Mouse (Mus musculus) bone marrow, adult 2 months (tissue): Measurements from ENCODE around the gene Rarres1. TPM values are rescaled to one million over a fixed set of nuclear protein-coding genes. Genes with fewer than 3 reads are reported as not detected.

ENCODE experiments used
- H3K27ac ChIP-seq: fragments of 200-500 bp; 2 replicates; pipeline ENCODE4 v1.5.1; 2012; ENCODE audit warnings: low read depth, mild to moderate bottlenecking, control low read depth, inconsistent platforms, low read length; ENCODE audit not compliant: control insufficient read depth, poor library complexity, insufficient read depth
- H3K4me1 ChIP-seq: fragments of 200-500 bp; 2 replicates; pipeline ENCODE4 v1.6.1; 2011; ENCODE audit warnings: low read length; ENCODE audit not compliant: control insufficient read depth, insufficient read depth
- H3K4me3 ChIP-seq: fragments of 200-500 bp; replicated peaks from 2 replicates; pipeline ENCODE3; 2011; ENCODE audit warnings: mild to moderate bottlenecking, low read depth, low read length, control low read depth; ENCODE audit not compliant: control insufficient read depth
- CTCF ChIP-seq: fragments of 200-500 bp; IDR thresholded peaks from 2 replicates; pipeline ENCODE4 v1.5.1; 2011; ENCODE audit warnings: low read length, control low read depth; ENCODE audit not compliant: control insufficient read depth, insufficient read depth
- POLR2A ChIP-seq: fragments of 200-500 bp; IDR thresholded peaks from 2 replicates; pipeline ENCODE4 v1.6.1; 2011; ENCODE audit warnings: low read depth, mild to moderate bottlenecking, control low read depth, low read length, borderline replicate concordance; ENCODE audit not compliant: control insufficient read depth
- WGBS: fragments of 180-500 bp; shearing (Covaris S2); methylation state at CpG from one replicate; pipeline ENCODE4 v1.1.7; 2018; 5-methylcytosine and 5-hydroxymethylcytosine counted together
- polyA plus RNA-seq: library from polyadenylated mRNA; stranded (reverse); fragments of >200 nt; gene quantifications from 2 replicates; pipeline ENCODE4 v1.2.4, GENCODE M21; 2011; ENCODE audit warnings: low replicate concordance; ENCODE audit not compliant: missing spikeins, insufficient read depth, insufficient read length

Gene Rarres1
- polyA plus RNA-seq, 1 experiment = not detected

- Histone ChIP-seq H3K4me1 (no peaks in the 10 kb centered on the region), H3K4me3 (no peak overlapping the region), H3K27ac (no peak overlapping the region)
- 60% methylated on average over 10 of the region's 10 CpGs for WGBS
- TF ChIP-seq POLR2A (no peak), CTCF (no peak)
Measured at GRCm38 (mm10) chr3:67462578-67462977, 52.7 kb downstream of the Rarres1 start.

DNA sequence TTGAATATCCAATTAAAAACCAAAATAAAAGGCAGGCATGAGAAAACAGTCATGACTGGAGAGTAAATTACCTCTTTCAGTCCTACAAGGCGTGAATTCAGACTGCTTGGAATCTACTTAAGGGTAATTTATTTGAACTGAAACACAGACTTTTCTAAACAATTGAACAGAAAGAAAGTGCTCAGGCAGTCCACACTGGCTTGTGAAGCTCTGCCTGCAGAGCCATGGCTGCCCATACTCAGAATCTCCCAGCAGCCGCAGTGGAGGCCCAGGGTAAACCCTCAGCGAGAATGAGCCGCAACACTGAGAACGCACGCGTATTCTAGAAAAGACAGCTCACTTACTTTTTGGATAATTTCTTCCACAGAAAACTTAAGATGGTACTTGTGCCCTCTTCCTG lies 53.3 kb downstream of the Rarres1 start:
- TF ChIP-seq POLR2A = no peak
- no peak for TF ChIP-seq CTCF
- H3K27ac ChIP-seq = no peak overlapping the region
- no peaks in the 10 kb centered on the region for H3K4me1 ChIP-seq
- no peak overlapping the region for H3K4me3 ChIP-seq
- 92% methylated on average over 7 of the region's 7 CpGs for WGBS

GRCm38 (mm10) chr3:67459881-67460280 lies 55.4 kb downstream of the Rarres1 start:
- Histone ChIP-seq H3K4me1 (no peaks in the 10 kb centered on the region), H3K27ac (no peak overlapping the region), H3K4me3 (no peak overlapping the region)
- TF ChIP-seq POLR2A (no peak), CTCF (no peak)
- WGBS = 86% methylated on average over 3 of the region's 3 CpGs

- 80% methylated on average over 5 of the region's 5 CpGs for WGBS
- TF ChIP-seq POLR2A = no peak
- TF ChIP-seq CTCF = no peak
- no peak overlapping the region for H3K27ac ChIP-seq
- H3K4me3 ChIP-seq = no peak overlapping the region
- no peaks in the 10 kb centered on the region; the same call in 1 of the 2 replicates for H3K4me1 ChIP-seq
Measured at GRCm38 (mm10) chr3:67450601-67451210, 64.6 kb downstream of the Rarres1 start.

- no peak overlapping the region for H3K4me3 ChIP-seq
- no peak for TF ChIP-seq POLR2A
- TF ChIP-seq CTCF = no peak
- no peak overlapping the region; the same call in 1 of the 2 replicates for H3K27ac ChIP-seq
- no peaks in the 10 kb centered on the region; the same call in 1 of the 2 replicates for H3K4me1 ChIP-seq
- 91% methylated on average over 21 of the region's 21 CpGs for WGBS
Measured at GRCm38 (mm10) chr3:67449660-67450059, 65.7 kb downstream of the Rarres1 start.

DNA sequence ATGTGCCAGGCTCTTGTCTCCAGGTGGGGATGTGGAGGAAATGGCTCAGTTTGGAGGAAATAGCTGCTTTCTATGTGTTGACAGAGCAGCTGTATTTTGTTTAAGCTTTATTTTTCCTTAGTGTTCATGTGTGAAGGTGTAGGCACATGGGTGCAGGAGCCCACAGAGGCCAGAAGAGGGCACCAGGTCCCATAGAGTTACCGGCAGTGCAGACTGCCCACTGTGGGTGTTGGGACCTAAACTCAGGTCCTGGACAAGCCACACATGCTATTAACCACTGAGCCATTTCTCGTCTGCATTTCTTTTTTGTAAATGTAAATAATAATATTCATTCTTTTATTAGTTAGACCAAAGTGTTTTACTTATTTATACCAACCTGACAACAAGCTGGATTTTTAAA lies 68.2 kb downstream of the Rarres1 start:
- no peak overlapping the region for H3K4me3 ChIP-seq
- 83% methylated on average over 2 of the region's 2 CpGs for WGBS
- H3K4me1 ChIP-seq = no peaks in the 10 kb centered on the region; the same call in 1 of the 2 replicates
- TF ChIP-seq CTCF = peak; percentile 36; the same call in 1 of the 2 replicates
- TF ChIP-seq POLR2A = no peak
- no peak overlapping the region for H3K27ac ChIP-seq

- 94% methylated on average over 6 of the region's 6 CpGs for WGBS
- no peak overlapping the region for H3K27ac ChIP-seq
- H3K4me1 ChIP-seq = peaks cover 2% of the 10 kb centered on the region
Measured at GRCm38 (mm10) chr3:67434011-67434410, 81.3 kb downstream of the Rarres1 start.

GRCm38 (mm10) chr3:67429999-67430380 lies 85.3 kb downstream of the Rarres1 start, which contains the start of gene Gfm1:
TSS of gene Gfm1 (plus strand) at chr3:67430096.
- under 1% methylated on average over 24 of the region's 24 CpGs for WGBS
- peak within 1 kb of the TSS; percentile 78 for H3K4me3 ChIP-seq
- H3K4me1 ChIP-seq = peaks cover 2% of the 10 kb centered on the region
- no peak within 1 kb of the TSS; the same call in 1 of the 2 replicates for H3K27ac ChIP-seq
- TF ChIP-seq POLR2A (peak; percentile 53; the same call in 1 of the 2 replicates), CTCF (peak; percentile 98)

More at GRCm38 (mm10) chr3:67434011-67434410, 81.3 kb downstream of the Rarres1 start:
- H3K4me3 ChIP-seq = no peak overlapping the region
- no peak for TF ChIP-seq CTCF
- TF ChIP-seq POLR2A = no peak
